Mouse (Mus musculus) brain, embryonic 18.5 days (tissue): ENCODE results near the gene Nek10.
"Not testable (repeated sequence)": the region's sequence is repeated elsewhere in the genome, so short reads cannot be mapped to it uniquely, and the experiment has no call there.

Source experiments
- DNase-seq: peaks from one replicate; pipeline ENCODE4 v3.0.0-alpha.2; 2012; ENCODE audit warnings: low read depth, low spot score

The Nek10 gene

GRCm38 (mm10) chr14:14870463-14870862, 67.2 kb downstream of the Nek10 start:
- no peak for DNase-seq

- DNase-seq = no peak
Observed at GRCm38 (mm10) chr14:14871121-14871520, 67.9 kb downstream of the Nek10 start.

- DNase-seq = no peak
Observed at GRCm38 (mm10) chr14:14871700-14872099, 68.5 kb downstream of the Nek10 start.

- DNase-seq = no peak
Observed at GRCm38 (mm10) chr14:14893932-14894652, 90.9 kb downstream of the Nek10 start.

GRCm38 (mm10) chr14:14894776-14895175, 91.6 kb downstream of the Nek10 start:
- no peak for DNase-seq

GRCm38 (mm10) chr14:14895363-14895762, 92.1 kb downstream of the Nek10 start:
- DNase-seq = no peak

GRCm38 (mm10) chr14:14896399-14897136, 93.4 kb downstream of the Nek10 start:
- DNase-seq = no peak

GRCm38 (mm10) chr14:14904750-14905529, 101.7 kb downstream of the Nek10 start:
- DNase-seq = no peak

- DNase-seq = no peak
Observed at GRCm38 (mm10) chr14:14905530-14905852, 102.3 kb downstream of the Nek10 start.

GRCm38 (mm10) chr14:14925615-14926014, 122.4 kb downstream of the Nek10 start:
- DNase-seq = no peak

- no peak for DNase-seq
Observed at GRCm38 (mm10) chr14:14927559-14927958, 124.3 kb downstream of the Nek10 start.

- DNase-seq = no peak
Observed at GRCm38 (mm10) chr14:14934977-14935376, 131.8 kb downstream of the Nek10 start.

GRCm38 (mm10) chr14:14945930-14946329, 142.7 kb downstream of the Nek10 start:
- no peak for DNase-seq

- DNase-seq = no peak
Observed at GRCm38 (mm10) chr14:14949023-14949422, 145.8 kb downstream of the Nek10 start.

GRCm38 (mm10) chr14:14951808-14952207, 148.6 kb downstream of the Nek10 start:
- no peak for DNase-seq

GRCm38 (mm10) chr14:14959780-14960440, 156.7 kb downstream of the Nek10 start:
- peak; percentile 58 for DNase-seq

GRCm38 (mm10) chr14:14960441-14960988, 157.3 kb downstream of the Nek10 start:
- no peak for DNase-seq

- no peak for DNase-seq
Observed at GRCm38 (mm10) chr14:14970633-14971032, 167.4 kb downstream of the Nek10 start.

GRCm38 (mm10) chr14:14971056-14971455, 167.8 kb downstream of the Nek10 start:
- no peak for DNase-seq

GRCm38 (mm10) chr14:14974156-14974555, 170.9 kb downstream of the Nek10 start:
- DNase-seq = no peak

- not testable (repeated sequence) for DNase-seq
Observed at GRCm38 (mm10) chr14:14984106-14984505, 180.9 kb downstream of the Nek10 start.
